Mouse (Mus musculus): ENCODE results near the gene Cpsf6. TPM values are rescaled to one million over a fixed set of nuclear protein-coding genes. Genes with fewer than 3 reads are reported as not detected.
"Not testable (repeated sequence)": the region's sequence is repeated elsewhere in the genome, so short reads cannot be mapped to it uniquely, and the experiment has no call there.

Cpsf6 gene
- total RNA-seq, 2 experiments from 2014 or later = 40.1 to 46.3 TPM

DNA sequence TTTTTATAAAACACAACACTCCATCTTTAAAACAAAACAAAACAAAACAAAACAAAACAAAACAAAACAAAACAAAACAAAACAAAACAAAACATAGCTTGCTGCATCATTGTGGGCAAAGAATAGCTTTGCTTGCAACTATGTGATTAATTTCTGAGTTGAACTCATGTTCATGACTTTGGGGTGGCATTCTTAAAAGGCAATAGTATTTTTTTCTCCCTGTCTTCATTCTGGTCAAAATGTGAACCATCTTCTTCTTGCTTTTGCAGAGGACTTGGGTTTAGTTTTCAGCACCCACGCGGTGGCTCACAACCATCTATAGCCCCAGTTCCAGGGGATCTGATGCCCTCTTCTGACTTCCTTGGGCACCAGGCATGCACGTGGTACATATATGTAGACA is 20.0 kb upstream of the Cpsf6 start:
- DNase-seq = no peak

DNA sequence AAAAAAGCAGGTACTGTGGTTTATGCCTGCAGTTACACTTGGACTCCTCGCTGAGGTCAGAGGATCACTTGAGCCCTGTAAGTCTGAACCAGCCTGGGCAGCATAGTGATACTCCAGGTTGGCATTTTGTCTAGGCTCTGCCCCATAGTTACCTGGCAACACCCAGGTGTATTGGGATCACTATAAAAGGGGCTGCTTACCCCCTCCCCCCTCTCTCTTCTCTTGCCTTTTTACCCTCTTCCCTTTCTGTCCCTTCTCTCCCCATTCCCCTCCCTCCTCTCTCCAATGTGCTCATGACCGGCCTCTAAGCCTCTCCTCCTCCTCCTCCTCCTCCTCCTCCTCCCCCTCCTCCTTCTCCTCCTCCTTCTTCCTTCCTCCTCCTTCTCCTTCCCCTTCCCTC is 19.4 kb upstream of the Cpsf6 start:
- DNase-seq = no peak

DNA sequence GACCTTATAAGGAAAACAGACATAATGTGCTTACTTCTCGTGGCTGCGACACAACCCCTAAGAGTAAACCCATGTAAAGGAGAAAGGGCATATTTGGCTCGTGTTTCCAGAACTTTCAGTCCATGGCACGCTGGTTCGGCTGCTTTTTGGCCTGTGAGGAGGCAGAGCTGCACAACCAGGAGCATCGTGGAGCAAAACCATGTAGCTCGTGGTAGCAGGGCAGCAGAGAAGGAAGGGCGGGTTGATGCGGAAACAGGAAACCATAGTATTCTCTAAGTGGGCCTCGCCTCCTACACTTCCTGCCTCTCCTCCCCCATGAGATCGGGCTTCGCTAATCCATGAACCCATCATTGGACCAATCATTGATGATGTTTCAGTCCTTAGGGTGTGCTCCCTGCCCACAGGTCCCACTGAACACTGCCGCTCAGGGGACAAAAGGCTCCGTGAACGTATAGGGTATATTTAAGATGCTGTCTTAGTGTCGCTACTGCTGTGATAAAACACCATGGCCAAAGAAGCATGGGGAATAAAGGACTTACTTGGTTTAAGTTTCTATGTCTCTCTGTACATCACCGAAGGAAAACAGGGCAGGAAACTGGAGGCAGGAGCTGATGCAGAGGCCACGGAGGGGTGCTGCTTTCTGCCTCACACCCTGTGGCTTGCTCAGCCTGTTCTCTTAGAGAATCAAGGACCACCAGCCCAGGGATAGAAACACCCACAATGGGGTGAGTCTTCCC is 18.4 kb upstream of the Cpsf6 start:
- no peak for DNase-seq

DNA sequence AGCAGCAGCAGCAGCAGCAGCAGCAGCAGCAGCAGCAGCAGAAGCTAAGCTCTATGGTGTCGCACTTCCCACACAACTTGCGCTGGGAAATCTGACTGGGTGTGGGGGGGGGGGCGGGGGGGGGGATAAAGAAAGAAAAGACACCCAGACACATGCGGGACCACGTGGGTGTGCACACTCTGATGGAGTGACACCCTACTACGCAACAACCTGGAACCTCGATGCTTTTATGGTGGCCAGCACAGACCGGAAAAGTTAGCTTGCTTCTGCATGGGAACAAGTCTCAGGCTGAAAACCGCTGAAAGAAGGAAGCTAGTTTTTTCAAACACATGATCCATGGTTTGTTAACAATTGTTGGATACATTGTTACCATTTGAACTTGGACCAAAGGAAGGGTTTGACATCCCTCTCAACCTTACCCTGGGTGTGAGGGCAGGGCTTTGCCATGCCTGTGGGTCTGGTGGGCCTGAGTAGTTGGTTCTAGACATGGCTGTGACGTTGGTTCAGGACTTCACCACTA is 17.4 kb upstream of the Cpsf6 start:
- no peak for DNase-seq

DNA sequence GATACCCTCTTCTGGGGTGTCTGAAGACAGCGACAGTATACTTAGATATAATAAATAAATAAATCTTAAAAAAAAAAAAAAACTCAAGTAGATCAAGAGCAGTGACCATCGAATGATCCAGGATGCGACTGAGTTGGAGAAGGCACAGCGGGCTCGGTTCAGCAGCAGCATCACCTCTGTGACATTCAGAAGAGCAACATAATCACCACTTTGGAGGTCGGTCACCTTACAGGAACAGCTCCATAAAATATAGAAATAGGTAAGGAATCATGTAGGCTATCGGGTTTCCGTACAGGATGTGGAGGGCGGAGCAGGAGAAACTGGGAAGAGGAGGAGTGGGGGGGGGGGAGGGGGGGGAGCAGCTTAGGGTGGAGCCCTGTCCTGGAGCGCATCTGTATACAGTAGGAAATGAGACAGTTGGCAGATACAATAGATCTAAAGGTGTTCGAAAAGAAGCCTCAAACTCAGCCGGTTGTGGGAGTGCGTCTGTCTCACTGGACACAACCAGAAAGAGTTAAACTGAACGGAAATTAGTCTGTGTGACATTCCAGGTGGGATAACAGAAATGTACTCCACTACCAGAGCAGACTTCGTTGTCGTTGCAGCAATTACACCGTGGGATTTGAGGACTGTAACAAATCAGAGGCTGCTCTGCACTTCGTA is 16.7 kb upstream of the Cpsf6 start:
- no peak for DNase-seq

DNA sequence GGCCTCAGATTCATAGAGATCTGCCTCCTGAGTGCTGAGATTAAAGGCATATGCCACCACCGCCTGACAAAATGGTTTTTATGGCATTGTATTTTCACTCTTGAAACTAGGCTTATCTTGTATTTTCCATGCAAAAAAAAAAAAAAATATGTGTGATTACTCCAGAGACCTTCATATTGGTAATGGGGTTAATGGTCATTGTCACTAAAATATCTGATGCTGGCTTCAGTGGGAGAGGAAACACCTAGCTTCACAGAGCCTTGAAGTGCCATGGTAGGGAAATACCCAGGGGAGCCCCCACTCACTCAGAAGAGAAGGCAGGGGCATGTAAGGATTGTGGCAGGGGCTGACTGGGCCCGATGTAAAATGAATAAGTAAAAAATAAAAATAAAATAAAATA is 16.0 kb upstream of the Cpsf6 start:
- DNase-seq = no peak

DNA sequence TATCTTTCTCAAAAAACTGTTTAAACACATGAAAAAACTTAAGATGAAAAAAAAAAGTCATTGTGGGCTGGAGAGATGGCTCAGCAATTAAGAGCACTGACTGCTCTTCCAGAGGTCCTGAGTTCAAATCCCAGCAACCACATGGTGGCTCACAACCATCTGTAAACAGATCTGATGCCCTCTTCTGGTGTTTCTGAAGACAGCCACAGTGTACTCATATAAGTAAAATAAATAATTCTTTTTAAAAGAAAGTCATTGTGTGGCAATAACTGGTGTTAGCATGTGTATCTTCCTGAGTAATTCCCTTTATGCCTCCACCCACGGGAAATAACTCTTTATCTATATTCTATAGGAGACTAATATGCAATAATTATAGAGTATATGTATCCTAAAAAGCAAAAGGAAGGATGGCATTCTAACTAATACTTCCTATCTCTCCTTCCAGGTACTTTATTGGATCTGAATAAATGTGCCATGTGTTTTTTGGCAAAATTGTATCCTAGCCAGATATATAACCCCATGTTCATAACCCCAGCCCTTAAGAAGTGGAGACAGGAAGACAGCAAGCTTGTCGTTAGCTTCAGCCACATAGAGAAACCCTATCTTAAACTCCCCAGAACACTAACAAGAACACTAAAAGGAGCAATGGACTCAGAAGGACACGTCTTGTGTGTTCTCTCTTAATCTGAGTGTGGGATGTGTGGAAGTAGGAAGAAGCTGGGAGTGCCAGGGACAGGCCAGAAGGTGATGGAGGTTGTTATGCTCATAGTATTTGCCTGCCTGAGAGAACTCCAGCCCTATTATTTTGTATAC is 15.1 kb upstream of the Cpsf6 start:
- no peak for DNase-seq

DNA sequence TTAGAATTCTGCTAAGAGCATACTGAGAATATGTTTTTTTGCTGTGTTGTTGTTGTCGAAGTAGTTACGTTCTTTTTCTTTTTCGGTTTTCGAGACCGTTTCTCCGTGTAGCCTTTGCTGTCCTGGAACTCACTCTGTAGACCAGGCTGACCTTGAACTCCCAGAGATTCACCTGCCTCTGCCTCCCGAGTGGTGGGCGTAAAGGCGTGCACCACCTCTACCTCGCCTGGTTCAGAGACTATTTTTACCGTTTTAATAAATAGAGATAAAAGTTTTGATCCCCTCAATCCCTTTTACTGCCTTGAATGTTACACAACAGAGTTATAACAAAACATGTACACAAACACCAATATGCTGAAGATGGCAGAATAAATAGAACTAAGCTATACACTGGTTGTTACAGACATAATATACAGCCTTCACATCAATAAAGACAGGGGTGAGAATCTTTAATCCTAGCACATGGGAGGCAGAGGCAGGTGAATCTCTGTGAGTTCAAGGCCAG is 14.1 kb upstream of the Cpsf6 start:
- no peak for DNase-seq

DNA sequence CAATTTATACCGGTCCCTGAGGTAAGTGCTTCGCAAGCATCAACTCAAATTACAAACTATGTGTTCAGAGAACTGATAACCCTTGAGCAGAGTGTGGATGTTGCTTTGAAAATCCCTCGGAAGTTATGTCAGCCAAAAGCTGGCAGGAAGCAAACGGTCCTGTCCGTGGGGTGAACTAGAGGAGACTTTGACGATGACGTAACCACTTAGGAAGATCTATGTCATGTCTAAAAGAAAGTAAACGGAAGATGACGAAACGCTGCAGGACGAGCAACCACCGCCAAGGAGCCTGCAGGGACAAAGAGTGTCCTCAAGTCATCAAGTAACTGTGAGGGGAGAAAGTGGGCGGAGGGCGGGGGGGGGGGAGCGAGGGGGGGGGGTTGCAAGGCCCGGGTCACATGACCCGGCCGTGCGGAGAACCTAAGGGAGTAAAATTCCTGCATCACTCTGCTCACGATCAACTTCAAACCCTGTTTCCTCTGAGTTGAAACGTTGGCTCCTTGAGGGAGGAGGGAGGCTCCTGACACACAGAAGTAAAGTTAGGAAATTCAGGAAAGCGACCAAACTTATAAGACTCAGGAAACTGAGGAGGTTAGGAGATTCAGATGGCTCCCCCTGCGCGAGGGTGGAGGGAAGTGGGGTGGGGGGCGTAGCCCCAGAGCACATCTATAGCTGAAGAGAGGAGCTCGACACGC is 13.5 kb upstream of the Cpsf6 start:
- DNase-seq = no peak

DNA sequence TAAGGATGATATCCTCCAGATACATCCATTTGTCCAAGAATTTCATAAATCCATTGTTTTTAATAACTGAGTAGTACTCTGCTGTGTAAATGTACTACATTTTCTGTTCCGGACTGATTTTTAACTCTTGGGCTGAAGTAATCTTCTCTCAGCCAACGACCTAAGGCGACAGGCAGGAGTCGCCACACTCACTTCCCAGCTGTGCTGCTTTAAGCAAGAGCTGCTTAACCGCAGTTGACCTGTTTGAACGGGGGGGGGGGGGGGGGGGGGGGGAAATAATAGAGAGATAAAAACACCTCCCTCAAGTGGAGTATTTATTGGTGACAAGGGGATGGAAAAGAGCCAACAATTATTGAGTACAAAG is 13.0 kb upstream of the Cpsf6 start:
- DNase-seq = no peak

DNA sequence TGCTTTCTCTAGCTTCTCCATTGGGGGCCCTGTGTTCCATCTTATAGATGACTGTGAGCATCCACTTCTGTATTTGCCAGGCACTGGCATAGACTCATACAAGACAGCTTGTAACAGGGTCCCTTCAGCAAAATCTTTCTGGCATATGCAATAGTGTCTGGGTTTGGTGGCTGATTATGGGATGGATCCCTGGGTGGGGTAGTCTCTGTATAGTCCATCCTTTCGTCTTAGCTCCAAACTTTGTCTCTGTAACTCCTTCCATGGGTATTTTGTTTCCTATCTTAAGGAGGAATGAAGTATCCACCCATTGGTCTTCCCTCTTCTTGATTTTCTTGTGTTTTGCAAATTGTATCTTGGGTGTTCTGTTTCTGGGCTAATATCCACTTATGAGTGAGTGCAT is 12.6 kb upstream of the Cpsf6 start:
- not testable (repeated sequence) for DNase-seq

DNA sequence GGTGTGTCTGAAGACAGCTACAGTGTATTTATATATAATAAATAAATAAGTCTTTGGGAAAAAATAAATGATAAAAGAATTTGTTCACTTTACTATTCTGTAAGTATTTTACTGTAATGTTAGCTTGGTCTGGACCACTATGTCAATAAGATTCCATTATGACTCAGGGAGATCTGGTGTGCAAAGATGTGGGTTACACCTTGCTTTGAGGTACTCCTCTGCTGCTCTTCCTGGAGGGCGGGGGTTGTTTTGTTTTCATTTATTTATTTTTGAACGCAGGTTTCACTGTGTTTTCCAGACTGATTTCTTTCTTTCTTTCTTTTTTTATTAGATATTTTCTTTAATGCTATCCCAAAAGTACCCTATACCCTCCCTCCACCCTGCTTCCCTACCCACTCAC is 12.0 kb upstream of the Cpsf6 start:
- no peak for DNase-seq

DNA sequence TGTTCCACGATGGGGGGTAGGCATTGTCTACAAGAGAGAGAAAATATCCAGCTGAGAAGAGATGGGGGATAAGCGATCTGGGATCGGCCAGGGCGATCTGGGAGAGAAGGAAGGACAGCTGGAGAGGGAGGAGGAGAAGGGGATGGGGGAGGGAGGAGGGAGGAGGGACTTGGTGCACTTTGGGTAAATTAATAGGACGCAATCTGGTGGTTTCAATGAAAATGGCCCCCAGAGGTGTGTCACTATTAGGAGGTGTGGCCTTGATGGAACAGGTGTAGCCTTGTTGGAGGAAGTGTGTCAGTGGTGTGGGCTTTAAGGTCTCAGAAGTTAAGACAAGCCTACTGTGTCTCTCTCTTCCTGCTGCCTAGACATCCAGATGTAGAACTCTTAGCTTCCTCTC is 11.2 kb upstream of the Cpsf6 start:
- no peak for DNase-seq

DNA sequence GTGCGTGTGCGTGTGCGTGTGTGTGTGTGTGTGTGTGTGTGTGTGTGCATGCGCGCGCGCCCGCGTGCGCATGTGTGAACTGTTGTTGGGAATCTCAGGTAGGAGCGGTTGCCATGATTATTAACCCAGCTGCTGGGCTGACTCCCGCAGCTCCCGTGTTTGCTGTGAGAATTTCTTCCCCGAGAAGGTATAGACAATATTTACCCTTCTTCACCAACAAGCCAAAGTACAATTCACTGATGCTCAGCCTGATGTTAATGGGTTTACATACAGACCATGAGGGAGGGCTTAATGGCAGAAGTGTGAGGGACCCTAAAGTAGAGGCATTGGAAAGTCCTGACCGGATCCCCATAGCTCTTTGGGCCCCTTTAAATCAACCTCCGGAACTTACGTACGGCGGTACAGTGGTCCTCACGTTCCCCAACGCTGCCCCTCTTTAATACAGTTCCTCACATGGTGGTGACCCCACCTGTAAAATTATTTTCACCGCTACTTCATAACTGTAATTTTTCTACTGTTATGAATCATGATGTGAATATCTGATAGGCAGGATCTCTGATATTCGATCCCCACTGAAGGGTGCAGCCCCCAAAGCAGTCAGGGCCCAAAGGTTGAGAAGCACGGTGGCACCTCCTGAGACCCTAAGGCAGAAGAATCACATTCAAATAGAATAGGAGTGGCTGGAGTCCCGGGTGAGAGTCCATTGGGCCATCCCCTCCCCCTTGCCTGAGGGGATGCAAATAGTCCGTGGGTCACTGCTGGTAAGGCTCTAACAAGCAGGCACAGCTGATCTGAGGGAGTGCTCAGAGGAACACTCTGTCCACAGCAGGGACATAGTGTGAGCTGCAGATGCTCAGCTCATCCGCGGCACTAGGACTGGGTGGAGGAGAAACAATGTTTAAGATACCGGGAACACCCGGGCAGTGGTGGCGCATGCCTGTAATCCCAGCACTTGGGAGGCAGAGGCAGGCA is 10.4 kb upstream of the Cpsf6 start:
- DNase-seq = no peak

DNA sequence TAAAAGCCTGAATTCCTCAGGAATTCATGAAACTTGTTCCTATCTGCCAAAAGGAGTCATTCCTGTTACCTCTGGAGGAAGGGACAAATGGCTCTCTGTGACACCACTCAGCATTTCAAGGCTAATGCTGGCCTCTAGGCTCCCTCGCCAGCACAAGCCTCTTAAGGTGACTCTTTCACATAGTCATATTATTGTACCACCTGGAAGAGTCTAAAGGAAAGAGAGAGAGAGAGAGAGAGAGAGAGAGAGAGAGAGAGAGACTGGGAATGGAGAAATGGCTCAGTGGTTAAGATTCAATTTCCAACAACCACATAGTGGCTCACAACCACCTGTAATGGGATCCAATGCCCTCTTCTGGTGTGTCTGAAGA is 9.5 kb upstream of the Cpsf6 start:
- DNase-seq = no peak

DNA sequence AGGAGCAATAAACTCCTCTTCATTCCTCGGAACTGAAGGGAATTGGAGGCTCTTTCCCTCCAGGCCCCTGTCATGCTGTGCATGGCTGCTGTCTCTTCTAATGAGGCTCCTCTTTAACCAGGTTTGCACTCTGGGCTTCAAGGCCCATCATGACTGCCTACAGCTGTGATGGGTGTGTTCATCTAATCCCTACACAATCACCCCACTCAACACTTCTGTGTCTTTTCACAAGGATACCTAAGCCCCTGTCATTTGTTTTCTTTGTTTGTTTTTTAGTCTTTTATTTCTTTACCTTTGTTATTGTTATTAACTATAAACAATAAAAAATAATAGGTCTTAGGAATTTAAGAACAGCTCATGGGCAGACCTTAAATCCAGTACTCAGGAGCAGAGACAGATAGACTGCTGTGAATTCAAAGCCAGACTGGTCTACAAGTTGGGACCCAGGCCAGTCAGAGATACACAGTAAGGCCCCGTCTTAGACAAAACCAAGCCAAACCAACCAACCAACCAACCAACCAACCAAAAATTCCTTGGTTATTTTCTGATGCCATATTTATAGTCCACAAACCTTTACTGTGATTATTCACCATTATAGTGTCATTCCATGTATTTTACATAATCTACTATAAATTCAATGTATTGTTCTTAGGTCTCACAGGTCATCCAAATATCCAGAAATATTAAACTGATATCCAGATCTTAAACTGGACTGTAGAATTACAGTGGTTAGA is 9.0 kb upstream of the Cpsf6 start:
- DNase-seq = no peak

DNA sequence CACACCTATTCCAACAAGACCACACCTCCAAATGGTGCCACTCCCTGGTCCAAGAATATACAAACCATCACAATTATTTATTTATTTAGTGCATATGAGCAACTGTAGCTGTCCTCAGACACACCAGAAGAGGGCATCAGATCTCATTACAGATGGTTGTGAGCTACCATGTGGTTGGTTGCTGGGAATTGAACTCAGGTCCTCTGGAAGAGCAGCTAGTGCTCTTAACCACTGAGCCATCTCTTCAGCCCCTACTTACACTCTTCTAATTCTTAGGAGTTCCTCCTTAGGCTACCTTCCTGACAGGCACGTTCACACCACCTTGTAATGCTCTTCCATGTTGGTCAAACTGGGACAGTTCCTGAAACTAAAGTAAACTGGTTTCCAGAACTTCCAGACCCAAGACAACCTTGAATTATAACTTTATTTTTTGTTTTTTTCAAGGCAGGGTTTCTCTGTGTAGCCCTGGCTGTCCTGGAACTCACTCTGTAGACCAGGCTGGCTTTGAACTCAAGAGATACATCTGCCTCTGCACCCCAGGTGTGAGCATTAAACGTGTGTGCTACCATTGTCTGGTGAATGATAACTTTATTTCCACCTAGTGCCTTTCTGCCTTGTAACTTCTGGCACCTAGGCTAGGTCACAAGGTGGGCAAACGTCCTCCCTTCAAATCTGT is 8.3 kb upstream of the Cpsf6 start:
- DNase-seq = not testable (repeated sequence)

DNA sequence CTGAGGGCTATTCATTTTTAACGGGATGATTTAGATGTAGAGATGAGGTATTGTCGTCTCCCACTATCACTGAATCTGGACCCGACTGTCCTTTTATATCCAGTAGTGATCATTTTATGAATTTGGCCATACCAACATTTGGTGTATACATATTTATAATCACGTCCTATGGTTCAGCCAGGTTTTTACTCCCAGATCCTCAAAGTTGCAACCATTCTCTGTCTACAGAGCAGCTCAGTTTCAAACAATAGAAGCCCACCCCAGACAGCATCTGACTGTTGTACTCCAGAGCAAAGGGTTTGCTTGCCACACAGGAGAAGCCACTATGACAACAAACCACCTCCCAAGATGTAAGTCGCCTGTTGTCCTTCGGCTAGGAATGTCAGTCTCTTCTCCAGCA is 7.2 kb upstream of the Cpsf6 start:
- no peak for DNase-seq

DNA sequence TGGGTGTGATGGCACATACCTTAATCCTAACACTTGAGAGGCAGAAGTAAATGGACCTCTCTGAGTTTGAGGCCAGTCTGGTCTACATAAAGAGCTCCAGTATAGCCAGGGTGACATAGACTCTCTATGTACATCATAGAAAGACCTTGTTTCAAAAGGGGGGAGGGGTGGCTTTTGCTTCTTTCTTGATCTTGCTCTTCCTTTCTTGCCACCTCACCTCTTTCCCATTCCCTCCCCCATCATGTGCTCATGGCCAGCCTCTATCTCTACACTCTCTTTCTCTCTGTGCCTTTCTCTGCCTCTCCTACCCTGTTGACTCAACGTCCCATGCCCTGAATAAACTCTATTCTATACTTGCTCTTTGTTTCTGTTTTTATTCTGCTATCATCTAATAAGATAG is 6.4 kb upstream of the Cpsf6 start:
- no peak for DNase-seq

DNA sequence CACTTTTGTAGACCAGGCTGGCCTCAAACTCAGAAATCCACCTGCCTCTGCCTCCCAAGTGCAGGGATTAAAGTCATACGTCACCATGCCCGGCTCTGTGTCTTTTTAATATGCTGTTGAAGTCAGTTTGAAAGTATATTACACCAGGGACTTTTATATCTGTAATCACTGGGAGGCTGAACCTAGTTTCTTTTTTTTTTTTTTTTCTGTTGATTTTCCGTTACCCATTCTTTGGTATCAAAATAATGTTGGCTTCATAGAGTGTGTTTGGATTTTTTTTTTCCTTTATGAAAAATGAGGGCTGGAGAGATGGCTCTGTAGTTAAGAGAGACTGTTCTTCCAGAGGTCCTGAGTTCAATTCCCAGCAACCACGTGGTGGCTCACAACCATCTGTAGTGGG is 5.6 kb upstream of the Cpsf6 start:
- DNase-seq = no peak

Measured in gastrocnemius, postnatal 10 days (tissue).